Mouse (Mus musculus) urinary bladder, adult 18-20 months (tissue): Measurements from ENCODE around the gene Ppp3r1.

ENCODE experiments used
- DNase-seq, 2 experiments: peaks; one replicate each; pipeline ENCODE4 v3.0.0; 2022; ENCODE audit warnings: low spot score in 2 of 2, mixed read lengths in 2 of 2

The Ppp3r1 gene

GRCm38 (mm10) chr11:17158858-17159737 lies at the start of gene Ppp3r1:
Ppp3r1 (plus strand) TSS chr11:17159263.
- DNase-seq: peak; percentile 92 to 97

- no peak for DNase-seq
Measured at GRCm38 (mm10) chr11:17112419-17113090, 46.5 kb upstream of the Ppp3r1 start.

GRCm38 (mm10) chr11:17126418-17126817 lies 32.6 kb upstream of the Ppp3r1 start:
- no peak for DNase-seq

GRCm38 (mm10) chr11:17135638-17136037 lies 23.4 kb upstream of the Ppp3r1 start:
- no peak for DNase-seq

GRCm38 (mm10) chr11:17138306-17139033 lies 20.6 kb upstream of the Ppp3r1 start:
- DNase-seq: no peak

GRCm38 (mm10) chr11:17159738-17160241 lies 727 bp downstream of the Ppp3r1 start:
- DNase-seq: peak; percentile 6 to 51

GRCm38 (mm10) chr11:17160242-17160641 lies 1.2 kb downstream of the Ppp3r1 start:
- peak in 1 of 2 experiments; percentile 53 for DNase-seq

GRCm38 (mm10) chr11:17163956-17164355 lies 4.9 kb downstream of the Ppp3r1 start:
- no peak for DNase-seq

- no peak for DNase-seq
Measured at GRCm38 (mm10) chr11:17166627-17167026, 7.6 kb downstream of the Ppp3r1 start.

- no peak for DNase-seq
Measured at GRCm38 (mm10) chr11:17169262-17169661, 10.2 kb downstream of the Ppp3r1 start.

- no peak for DNase-seq
Measured at GRCm38 (mm10) chr11:17170938-17171729, 12.1 kb downstream of the Ppp3r1 start.

GRCm38 (mm10) chr11:17172300-17172699 lies 13.2 kb downstream of the Ppp3r1 start:
- DNase-seq: no peak

GRCm38 (mm10) chr11:17176638-17177037 lies 17.6 kb downstream of the Ppp3r1 start:
- DNase-seq: no peak

- no peak for DNase-seq
Measured at GRCm38 (mm10) chr11:17180753-17181152, 21.7 kb downstream of the Ppp3r1 start.

GRCm38 (mm10) chr11:17181807-17182206 lies 22.7 kb downstream of the Ppp3r1 start, which contains the start of gene Wdr92:
Wdr92 (plus strand) TSS chr11:17182107.
- DNase-seq: no peak

GRCm38 (mm10) chr11:17183165-17183564 lies 24.1 kb downstream of the Ppp3r1 start:
- DNase-seq: no peak

GRCm38 (mm10) chr11:17187649-17188048 lies 28.6 kb downstream of the Ppp3r1 start:
- no peak for DNase-seq

- DNase-seq: no peak
Measured at GRCm38 (mm10) chr11:17188786-17189185, 29.7 kb downstream of the Ppp3r1 start.

- DNase-seq: no peak
Measured at GRCm38 (mm10) chr11:17192151-17192844, 33.2 kb downstream of the Ppp3r1 start.

GRCm38 (mm10) chr11:17199170-17199569 lies 40.1 kb downstream of the Ppp3r1 start:
- no peak for DNase-seq
